Mouse (Mus musculus) frontal cortex, adult (tissue): ENCODE measurements around the gene Ostf1.

ENCODE experiments used
- ATAC-seq: cut with Nextera tagmentation; 2 replicates; pipeline ENCODE4 v1.9.2; 2017; ENCODE audit warnings: mild to moderate bottlenecking, moderate library complexity, mixed read lengths; ENCODE audit not compliant: low TSS enrichment

Gene Ostf1

GRCm38 (mm10) chr19:18631644-18632219, at the start of gene Ostf1, which contains the start of gene Nmrk1:
TSS of gene Ostf1 (minus strand) at chr19:18631823.
TSS of gene Nmrk1 (plus strand) at chr19:18631950.
- ATAC-seq = peak; percentile 99

- ATAC-seq = no peak
These were observed 41.5 kb upstream of the Ostf1 start for GRCm38 (mm10) chr19:18673116-18673515.

- no peak for ATAC-seq
These were observed 40.9 kb upstream of the Ostf1 start for GRCm38 (mm10) chr19:18672498-18672897.

GRCm38 (mm10) chr19:18671056-18671741, 39.6 kb upstream of the Ostf1 start:
- peak; percentile 48 for ATAC-seq

GRCm38 (mm10) chr19:18670608-18671007, 39.0 kb upstream of the Ostf1 start, which contains the start of gene Carnmt1:
TSS of gene Carnmt1 (plus strand) at chr19:18670764.
- ATAC-seq = peak; percentile 97

- no peak for ATAC-seq
These were observed 37.9 kb upstream of the Ostf1 start for GRCm38 (mm10) chr19:18669551-18669950.

GRCm38 (mm10) chr19:18666966-18667365, 35.3 kb upstream of the Ostf1 start:
- ATAC-seq = no peak

GRCm38 (mm10) chr19:18663904-18664303, 32.3 kb upstream of the Ostf1 start:
- ATAC-seq = no peak

- peak; percentile 41; the same call in 1 of the 2 replicates for ATAC-seq
These were observed 30.1 kb upstream of the Ostf1 start for GRCm38 (mm10) chr19:18661683-18662082.

- no peak for ATAC-seq
These were observed 28.8 kb upstream of the Ostf1 start for GRCm38 (mm10) chr19:18660466-18660865.

GRCm38 (mm10) chr19:18659349-18659748, 27.7 kb upstream of the Ostf1 start:
- ATAC-seq = no peak

GRCm38 (mm10) chr19:18658473-18658872, 26.9 kb upstream of the Ostf1 start:
- ATAC-seq = no peak

- ATAC-seq = no peak
These were observed 24.4 kb upstream of the Ostf1 start for GRCm38 (mm10) chr19:18655999-18656398.

- ATAC-seq = no peak
These were observed 23.4 kb upstream of the Ostf1 start for GRCm38 (mm10) chr19:18654984-18655383.

GRCm38 (mm10) chr19:18654330-18654729, 22.7 kb upstream of the Ostf1 start:
- no peak for ATAC-seq

- ATAC-seq = no peak
These were observed 21.4 kb upstream of the Ostf1 start for GRCm38 (mm10) chr19:18653058-18653457.

- no peak for ATAC-seq
These were observed 21.0 kb upstream of the Ostf1 start for GRCm38 (mm10) chr19:18652592-18652991.

- no peak for ATAC-seq
These were observed 18.9 kb upstream of the Ostf1 start for GRCm38 (mm10) chr19:18650473-18650872.

- no peak for ATAC-seq
These were observed 18.3 kb upstream of the Ostf1 start for GRCm38 (mm10) chr19:18649955-18650354.

GRCm38 (mm10) chr19:18648558-18648945, 16.9 kb upstream of the Ostf1 start:
- ATAC-seq = no peak

- no peak for ATAC-seq
These were observed 16.3 kb upstream of the Ostf1 start for GRCm38 (mm10) chr19:18647775-18648557.

GRCm38 (mm10) chr19:18646853-18647420, 15.3 kb upstream of the Ostf1 start:
- ATAC-seq = no peak
